Mouse (Mus musculus) layer of hippocampus, adult 18-20 months (tissue): ENCODE results near the gene 4930503E14Rik. TPM values are rescaled to one million over a fixed set of nuclear protein-coding genes. Genes with fewer than 3 reads are reported as not detected.
"Not testable (repeated sequence)": the region's sequence is repeated elsewhere in the genome, so short reads cannot be mapped to it uniquely, and the experiment has no call there.

Experiments used
- DNase-seq, 2 experiments: peaks; one replicate each; pipeline ENCODE4 v3.0.0; 2022; ENCODE audit warnings: low spot score in 2 of 2
- long read RNA-seq: library from polyadenylated mRNA; stranded (forward); transcript quantifications from one replicate; pipeline ENCODE4 v2.0.0, GENCODE M21; 2021
- total RNA-seq, 2 experiments: library from RNA; stranded (reverse); gene quantifications; 2 replicates each; pipeline ENCODE4 v1.2.3; 2021

4930503E14Rik gene
- total RNA-seq: not detected
- long read RNA-seq: 0 reads

- DNase-seq: not testable (repeated sequence)
These were observed at the start of gene 4930503E14Rik for GRCm38 (mm10) chr14:44213154-44213553. Gene 4930503E14Rik, minus strand, starts transcription at chr14:44213254.

GRCm38 (mm10) chr14:44248039-44248438 lies 35.0 kb upstream of the 4930503E14Rik start:
- no peak for DNase-seq

- not testable (repeated sequence) for DNase-seq
These were observed 15.7 kb downstream of the 4930503E14Rik start, which contains the start of gene Gm8212 for GRCm38 (mm10) chr14:44197361-44197760. Gene Gm8212, plus strand, starts transcription at chr14:44197661.

- not testable (repeated sequence) for DNase-seq
These were observed 89.5 kb downstream of the 4930503E14Rik start, which contains the start of gene Gm3327 for GRCm38 (mm10) chr14:44123551-44123950. Gene Gm3327, plus strand, starts transcription at chr14:44123851.

Other genes starting within 250 kb of the 4930503E14Rik start
- not detected for gene Ang6, start 211.0 kb downstream of the 4930503E14Rik start, total RNA-seq
- gene Ear2, start 110.6 kb downstream of the 4930503E14Rik start, total RNA-seq: not detected
- not detected for gene Gm3327, start 89.4 kb downstream of the 4930503E14Rik start, total RNA-seq
- not detected for gene Gm8212, start 15.6 kb downstream of the 4930503E14Rik start, total RNA-seq
- gene Gm8220, start 72.3 kb upstream of the 4930503E14Rik start, total RNA-seq: not detected
- gene Gm5930, start 125.3 kb upstream of the 4930503E14Rik start, total RNA-seq: not detected
- gene Gm8229, start 152.1 kb upstream of the 4930503E14Rik start, total RNA-seq: not detected
- gene Gm3371, start 197.4 kb upstream of the 4930503E14Rik start, total RNA-seq: not detected
- gene Gm8232, start 220.4 kb upstream of the 4930503E14Rik start, total RNA-seq: not detected